Mouse (Mus musculus) liver, postnatal 0 days (tissue): ENCODE measurements around the gene Drg1. TPM values are rescaled to one million over a fixed set of nuclear protein-coding genes. Genes with fewer than 3 reads are reported as not detected.
A peak's percentile ranks its signal among the peaks of the same experiment; 100 is the strongest.

Experiments used
- ATAC-seq: fragments of 200-750 bp; cut with Nextera tagmentation; 2 replicates; pipeline ENCODE4 v1.8.0; 2017; ENCODE audit warnings: mild to moderate bottlenecking, moderate library complexity
- DNase-seq: peaks from one replicate; pipeline ENCODE4 v3.0.0-alpha.2; 2016
- H3K27ac ChIP-seq: fragments of 300-500 bp; sonication (generic); 2 replicates; pipeline ENCODE4 v1.5.1; 2014; ENCODE audit warnings: antibody characterized with exemption, moderate library complexity, mild to moderate bottlenecking, low read depth
- H3K27me3 ChIP-seq: fragments of 300-500 bp; sonication (generic); 2 replicates; pipeline ENCODE4 v1.6.1; 2014; ENCODE audit warnings: low read length, control low read depth, mixed read lengths; ENCODE audit not compliant: insufficient read depth
- H3K36me3 ChIP-seq: fragments of 300-500 bp; sonication (generic); replicated peaks from 2 replicates; pipeline ENCODE4 v1.6.1; 2014; ENCODE audit warnings: mild to moderate bottlenecking, control low read depth, low read length, moderate library complexity, mixed read lengths; ENCODE audit not compliant: insufficient read depth
- H3K4me1 ChIP-seq: fragments of 300-500 bp; sonication (generic); 2 replicates; pipeline ENCODE4 v1.6.1; 2014; ENCODE audit warnings: antibody characterized with exemption, mild to moderate bottlenecking, control low read depth; ENCODE audit not compliant: insufficient read depth
- H3K4me2 ChIP-seq: fragments of 300-500 bp; sonication (generic); 2 replicates; pipeline ENCODE4 v1.6.1; 2014; ENCODE audit warnings: low read depth, mild to moderate bottlenecking, low read length, moderate library complexity, mixed read lengths
- H3K4me3 ChIP-seq: fragments of 300-500 bp; sonication (generic); 2 replicates; pipeline ENCODE4 v1.5.1; 2014; ENCODE audit warnings: low read depth, low read length
- H3K9ac ChIP-seq: fragments of 300-500 bp; sonication (generic); replicated peaks from 2 replicates; pipeline ENCODE4 v1.6.1; 2014; ENCODE audit warnings: mild to moderate bottlenecking, moderate library complexity
- H3K9me3 ChIP-seq: fragments of 300-500 bp; sonication (generic); 2 replicates; pipeline ENCODE4 v1.6.1; 2016; ENCODE audit warnings: mild to moderate bottlenecking, control low read depth, low read length, mixed read lengths
- CTCF ChIP-seq: sonication (generic); IDR thresholded peaks from 2 replicates; pipeline ENCODE4 v1.5.1; 2016; ENCODE audit warnings: antibody characterized with exemption, low read depth
- EP300 ChIP-seq: IDR thresholded peaks from 2 replicates; pipeline ENCODE4 v1.6.1; 2016; ENCODE audit warnings: antibody characterized with exemption, low read depth, mild to moderate bottlenecking
- WGBS: fragments of 180-500 bp; shearing (Covaris S2); extraction: QIAGEN DNeasy Blood & Tissue Kit; methylation state at CpG from one replicate; pipeline ENCODE4 v1.1.7; 2014; ENCODE audit not compliant: insufficient replicate concordance; 5-methylcytosine and 5-hydroxymethylcytosine counted together
- polyA plus RNA-seq: library from polyadenylated mRNA; unstranded; fragments of >200 nt; fragmentation: Nextera tagmentation; extraction: Ambion mirVana; gene quantifications from 2 replicates; pipeline ENCODE4 v1.2.1, GENCODE M21; 2015

Drg1 gene
- polyA plus RNA-seq, 1 experiment from 2014 or later: 84.7 TPM

- no peak overlapping the region for H3K4me3 ChIP-seq
- H3K9me3 ChIP-seq: no peaks in the 10 kb centered on the region
- TF ChIP-seq CTCF (no peak), EP300 (no peak)
- H3K9ac ChIP-seq: no peak overlapping the region
- H3K27me3 ChIP-seq: no peaks in the 10 kb centered on the region
- ATAC-seq (peak; percentile 33; the same call in 1 of the 2 replicates), DNase-seq (no peak)
- peak overlapping the region; percentile 35; the same call in 1 of the 2 replicates for H3K27ac ChIP-seq
- peaks cover 79% of the 10 kb centered on the region for H3K36me3 ChIP-seq
- H3K4me1 ChIP-seq: peaks cover 12% of the 10 kb centered on the region
- WGBS: 61% methylated on average over 10 of the region's 10 CpGs
- H3K4me2 ChIP-seq: no peak overlapping the region
Measured at GRCm38 (mm10) chr11:3297871-3298812, 31.9 kb upstream of the Drg1 start.

- Histone ChIP-seq H3K4me2 (no peak overlapping the region), H3K4me1 (peaks cover 33% of the 10 kb centered on the region), H3K9ac (no peak overlapping the region), H3K27me3 (no peaks in the 10 kb centered on the region), H3K4me3 (no peak overlapping the region), H3K27ac (no peak overlapping the region; the same call in 1 of the 2 replicates), H3K9me3 (no peaks in the 10 kb centered on the region), H3K36me3 (peaks cover 73% of the 10 kb centered on the region)
- ATAC-seq: no peak
- WGBS: 59% methylated on average over 5 of the region's 5 CpGs
- no peak for DNase-seq
- no peak for TF ChIP-seq EP300
- TF ChIP-seq CTCF: no peak
Measured at GRCm38 (mm10) chr11:3296056-3296455, 29.8 kb upstream of the Drg1 start.

- Histone ChIP-seq H3K36me3 (peaks cover 59% of the 10 kb centered on the region), H3K4me1 (peaks cover 40% of the 10 kb centered on the region), H3K4me3 (no peak overlapping the region), H3K27me3 (no peaks in the 10 kb centered on the region), H3K4me2 (no peak overlapping the region), H3K9me3 (no peaks in the 10 kb centered on the region), H3K9ac (0 out of 2 replicates have a peak overlapping the region, but pooled peaks have one; percentile 11), H3K27ac (no peak overlapping the region)
- 95% methylated on average over 2 of the region's 2 CpGs for WGBS
- no peak for DNase-seq
- no peak for ATAC-seq
- no peak for TF ChIP-seq EP300
- TF ChIP-seq CTCF: no peak
Measured at GRCm38 (mm10) chr11:3294641-3295040, 28.4 kb upstream of the Drg1 start.

- H3K9me3 ChIP-seq: no peaks in the 10 kb centered on the region
- TF ChIP-seq CTCF (no peak), EP300 (no peak)
- peak overlapping the region; percentile 99 for H3K27ac ChIP-seq
- no peaks in the 10 kb centered on the region for H3K27me3 ChIP-seq
- ATAC-seq (no peak), DNase-seq (no peak)
- WGBS: 35% methylated on average over 4 of the region's 4 CpGs
- H3K4me1 ChIP-seq: peaks cover 48% of the 10 kb centered on the region
- H3K9ac ChIP-seq: peak overlapping the region; percentile 95
- peak overlapping the region; percentile 93 for H3K4me3 ChIP-seq
- H3K4me2 ChIP-seq: peak overlapping the region; percentile 100
- H3K36me3 ChIP-seq: peaks cover 47% of the 10 kb centered on the region
Measured at GRCm38 (mm10) chr11:3293361-3293760, 27.1 kb upstream of the Drg1 start.

GRCm38 (mm10) chr11:3292711-3293249 is 26.6 kb upstream of the Drg1 start:
- no peak for ATAC-seq

GRCm38 (mm10) chr11:3292062-3292421 is 25.8 kb upstream of the Drg1 start:
- under 1% methylated on average over 8 of the region's 8 CpGs for WGBS
- Histone ChIP-seq H3K27me3 (no peaks in the 10 kb centered on the region), H3K36me3 (peaks cover 33% of the 10 kb centered on the region), H3K27ac (peak overlapping the region; percentile 99), H3K9ac (peak overlapping the region; percentile 95), H3K9me3 (no peaks in the 10 kb centered on the region), H3K4me3 (peak overlapping the region; percentile 93), H3K4me2 (peak overlapping the region; percentile 100), H3K4me1 (peaks cover 51% of the 10 kb centered on the region)
- peak; percentile 76 for DNase-seq
- TF ChIP-seq CTCF (no peak), EP300 (no peak)
- ATAC-seq: peak; percentile 4

More at GRCm38 (mm10) chr11:3292711-3293249, 26.6 kb upstream of the Drg1 start:
- H3K27ac ChIP-seq: peak overlapping the region; percentile 99
- H3K9ac ChIP-seq: peak overlapping the region; percentile 95
- TF ChIP-seq EP300 (no peak), CTCF (no peak)
- peak overlapping the region; percentile 93 for H3K4me3 ChIP-seq
- peaks cover 51% of the 10 kb centered on the region for H3K4me1 ChIP-seq
- no peaks in the 10 kb centered on the region for H3K27me3 ChIP-seq
- DNase-seq: no peak
- H3K4me2 ChIP-seq: peak overlapping the region; percentile 100
- H3K9me3 ChIP-seq: no peaks in the 10 kb centered on the region
- WGBS: 7% methylated on average over 8 of the region's 8 CpGs
- peaks cover 41% of the 10 kb centered on the region for H3K36me3 ChIP-seq
